Mouse (Mus musculus) induced T-regulatory cell, adult 2 months (primary cell): Measurements from ENCODE around the gene Nap1l4.

ENCODE experiments used
- DNase-seq: peaks from one replicate; pipeline ENCODE4 v3.0.0-alpha.2; 2012; ENCODE audit warnings: low read depth

Nap1l4 gene

DNA sequence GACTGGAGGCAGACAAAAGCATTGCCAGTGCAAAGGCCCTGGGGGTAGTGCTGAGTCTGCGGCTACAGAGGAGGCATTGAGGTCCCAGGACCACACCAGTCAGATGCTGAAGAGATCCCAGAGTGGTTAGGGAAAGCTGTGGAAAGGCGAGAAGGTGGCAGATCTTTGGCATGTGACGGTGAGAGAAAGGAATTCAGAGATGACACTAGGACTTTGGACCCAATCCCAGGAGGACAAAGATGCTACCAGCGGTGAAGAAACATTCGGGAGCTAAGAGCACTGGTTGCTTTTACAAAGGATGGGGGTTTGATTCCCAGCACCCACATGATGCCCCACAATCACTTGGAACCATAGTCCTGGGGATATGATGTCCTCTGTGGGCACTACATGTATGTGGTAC lies 71.1 kb downstream of the Nap1l4 start:
- no peak for DNase-seq

DNA sequence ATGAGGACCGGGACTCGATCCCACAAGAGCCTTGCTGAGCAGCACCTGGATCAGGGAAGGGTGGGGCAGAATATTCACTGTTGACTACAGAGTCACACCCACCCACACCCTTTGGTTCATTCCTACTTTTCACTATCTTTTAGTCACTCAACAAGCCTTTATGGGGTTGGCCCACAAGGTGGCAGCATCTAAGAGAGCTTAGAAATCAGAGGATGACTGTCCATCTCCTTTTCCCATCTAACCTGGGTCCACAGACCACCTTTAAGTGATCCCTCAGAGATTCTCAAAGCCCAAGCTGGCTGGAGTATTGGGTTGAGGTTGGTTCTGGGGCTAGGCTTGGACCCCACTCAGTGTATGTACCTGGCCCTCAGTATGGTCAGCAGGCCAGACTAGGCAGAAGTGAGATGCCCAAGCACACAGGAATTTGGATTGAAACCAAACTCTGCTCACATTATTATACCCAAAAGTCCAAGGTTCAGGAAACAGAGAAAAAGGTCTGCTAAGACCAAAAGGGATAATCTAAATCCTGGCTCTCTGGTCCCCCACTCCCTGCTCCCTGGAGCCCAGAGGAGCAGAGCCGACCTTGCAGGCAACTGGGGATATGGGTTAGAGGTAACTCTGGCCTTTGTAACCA lies 72.1 kb downstream of the Nap1l4 start:
- DNase-seq: peak; percentile 16

GRCm38 (mm10) chr7:143475876-143476275 lies 73.0 kb downstream of the Nap1l4 start:
- no peak for DNase-seq

DNA sequence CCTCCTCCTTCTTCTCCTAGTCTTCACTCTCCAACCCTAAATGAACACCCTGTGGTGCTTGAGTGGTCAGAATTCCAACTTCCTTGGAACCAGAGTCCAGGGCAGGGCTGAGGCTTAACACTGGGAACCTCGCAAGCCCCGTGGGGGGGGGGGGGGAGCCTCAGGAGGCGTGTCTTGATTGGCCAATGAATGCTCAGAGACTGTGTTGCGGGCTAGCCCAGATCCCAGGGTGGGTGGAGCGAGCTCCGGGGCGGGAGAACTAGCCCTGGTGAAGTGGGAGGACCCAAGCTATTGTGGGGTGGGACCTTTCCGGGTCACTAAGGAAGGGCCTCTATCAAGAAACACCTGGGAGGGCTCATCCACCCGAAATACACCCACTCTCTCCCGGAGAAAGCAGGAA lies 74.1 kb downstream of the Nap1l4 start:
- no peak for DNase-seq

GRCm38 (mm10) chr7:143473347-143474101 lies 75.4 kb downstream of the Nap1l4 start, which contains the start of gene Slc22a18:
TSS of gene Slc22a18 (plus strand) at chr7:143473736.
- DNase-seq: no peak

- DNase-seq: peak; percentile 75
Observed at GRCm38 (mm10) chr7:143469946-143470345, 79.0 kb downstream of the Nap1l4 start.

GRCm38 (mm10) chr7:143467714-143468113 lies 81.2 kb downstream of the Nap1l4 start:
- no peak for DNase-seq

DNA sequence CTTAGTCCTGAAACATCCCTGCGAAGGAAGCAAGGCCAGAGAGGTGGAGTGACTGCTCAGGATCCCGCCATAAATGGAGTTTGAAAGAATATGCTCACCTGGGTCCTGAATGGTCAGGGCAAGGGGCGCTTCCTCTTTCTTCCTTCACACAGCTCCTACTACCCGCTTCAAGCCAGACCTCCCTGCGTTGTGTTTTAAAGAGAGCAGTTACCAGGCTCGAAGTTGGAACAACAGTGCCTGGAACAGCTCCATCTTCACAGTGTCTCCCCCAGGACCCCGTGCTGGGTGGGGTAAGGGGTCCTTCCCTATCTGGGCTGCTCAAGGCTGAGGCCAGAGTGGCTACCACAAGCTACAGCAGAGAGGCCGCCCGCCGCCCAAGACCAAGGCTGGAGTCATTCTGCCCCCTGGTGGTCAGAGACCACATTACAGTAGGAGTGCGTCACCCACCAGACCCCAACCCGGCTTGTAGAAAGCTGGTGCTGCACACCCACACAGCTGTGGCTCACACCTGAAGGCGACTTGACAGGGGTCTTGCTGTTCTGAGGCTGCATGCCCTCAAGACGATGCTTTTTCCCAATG lies 82.7 kb downstream of the Nap1l4 start:
- DNase-seq: peak; percentile 82

GRCm38 (mm10) chr7:143464811-143465560 lies 83.9 kb downstream of the Nap1l4 start:
- peak; percentile 49 for DNase-seq

GRCm38 (mm10) chr7:143463865-143464415 lies 85.0 kb downstream of the Nap1l4 start:
- DNase-seq: peak; percentile 84
